Mouse (Mus musculus): Measurements from ENCODE around the gene Galnt17. TPM values are rescaled to one million over a fixed set of nuclear protein-coding genes. Genes with fewer than 3 reads are reported as not detected.

Gene Galnt17
- polyA plus RNA-seq, 1 experiment from 2014 or later, result 4.7 TPM

- Histone ChIP-seq H3K4me1 (no peaks in the 10 kb centered on the region), H3K27me3 (no peaks in the 10 kb centered on the region), H3K9me3 (no peaks in the 10 kb centered on the region), H3K9ac (no peak overlapping the region), H3K4me3 (no peak overlapping the region), H3K27ac (no peak overlapping the region), H3K36me3 (no peaks in the 10 kb centered on the region), H3K4me2 (no peak overlapping the region)
- 94% methylated on average over 3 of the region's 3 CpGs for WGBS
- no peak for ATAC-seq (ENCODE audit: insufficient number of reproducible peaks, low FRiP score, low TSS enrichment, low read depth)
Measured at GRCm38 (mm10) chr5:131239813-131240212, 68.5 kb downstream of the Galnt17 start.

GRCm38 (mm10) chr5:131236906-131237305 is 71.4 kb downstream of the Galnt17 start:
- H3K27me3 ChIP-seq, result no peaks in the 10 kb centered on the region
- 33% methylated on average over 8 of the region's 8 CpGs for WGBS
- no peak overlapping the region for H3K4me2 ChIP-seq
- H3K9ac ChIP-seq, result no peak overlapping the region
- H3K27ac ChIP-seq, result no peak overlapping the region
- ATAC-seq (ENCODE audit: insufficient number of reproducible peaks, low FRiP score, low TSS enrichment, low read depth), result no peak
- H3K36me3 ChIP-seq, result no peaks in the 10 kb centered on the region
- H3K4me3 ChIP-seq, result no peak overlapping the region
- H3K9me3 ChIP-seq, result no peaks in the 10 kb centered on the region
- no peaks in the 10 kb centered on the region for H3K4me1 ChIP-seq

DNA sequence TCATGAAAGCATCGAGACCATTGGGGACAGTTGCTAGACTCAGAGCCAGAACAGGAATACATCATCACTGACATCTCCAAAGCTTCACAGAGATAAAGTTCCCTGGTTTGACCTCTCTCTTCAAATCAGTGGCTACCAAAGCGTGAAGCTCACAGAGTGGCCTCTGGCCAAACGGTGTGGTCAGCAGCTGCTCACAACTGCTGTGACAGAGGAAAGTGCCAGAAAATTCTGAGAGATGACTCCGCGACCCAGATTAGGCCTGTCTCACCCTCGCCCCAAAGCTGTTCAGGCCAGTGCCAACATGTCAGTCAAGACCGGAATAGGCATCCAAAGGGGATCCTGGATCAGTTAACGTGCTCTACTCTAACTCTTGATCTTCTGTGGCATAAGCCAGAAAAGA is 74.5 kb downstream of the Galnt17 start:
- Histone ChIP-seq H3K27me3 (no peaks in the 10 kb centered on the region), H3K4me1 (no peaks in the 10 kb centered on the region; the same call in 1 of the 2 replicates), H3K9ac (no peak overlapping the region), H3K4me3 (no peak overlapping the region), H3K4me2 (no peak overlapping the region), H3K9me3 (no peaks in the 10 kb centered on the region), H3K36me3 (no peaks in the 10 kb centered on the region), H3K27ac (no peak overlapping the region)
- no peak for ATAC-seq (ENCODE audit: insufficient number of reproducible peaks, low FRiP score, low TSS enrichment, low read depth)
- WGBS, result 85% methylated on average over 8 of the region's 8 CpGs

GRCm38 (mm10) chr5:131231060-131231459 is 77.2 kb downstream of the Galnt17 start:
- Histone ChIP-seq H3K4me2 (no peak overlapping the region), H3K36me3 (no peaks in the 10 kb centered on the region), H3K27me3 (no peaks in the 10 kb centered on the region), H3K9ac (no peak overlapping the region), H3K4me1 (no peaks in the 10 kb centered on the region; the same call in 1 of the 2 replicates), H3K27ac (no peak overlapping the region), H3K4me3 (no peak overlapping the region), H3K9me3 (no peaks in the 10 kb centered on the region)
- WGBS, result 76% methylated on average over 11 of the region's 11 CpGs
- no peak for ATAC-seq (ENCODE audit: insufficient number of reproducible peaks, low FRiP score, low TSS enrichment, low read depth)

GRCm38 (mm10) chr5:131229744-131230143 is 78.6 kb downstream of the Galnt17 start:
- no peak overlapping the region for H3K27ac ChIP-seq
- 63% methylated on average over 10 of the region's 10 CpGs for WGBS

GRCm38 (mm10) chr5:131223416-131223815 is 84.9 kb downstream of the Galnt17 start:
- no peaks in the 10 kb centered on the region for H3K27me3 ChIP-seq
- 43% methylated on average over 1 of the region's 1 CpGs for WGBS
- no peaks in the 10 kb centered on the region for H3K36me3 ChIP-seq
- no peak overlapping the region for H3K9ac ChIP-seq
- H3K4me3 ChIP-seq, result no peak overlapping the region
- no peak for ATAC-seq (ENCODE audit: insufficient number of reproducible peaks, low FRiP score, low TSS enrichment, low read depth)
- 0 out of 2 replicates have a peak, but pooled peaks cover 6% of the 10 kb centered on the region for H3K4me1 ChIP-seq
- H3K9me3 ChIP-seq, result no peaks in the 10 kb centered on the region
- no peak overlapping the region for H3K4me2 ChIP-seq
- H3K27ac ChIP-seq, result no peak overlapping the region

More at GRCm38 (mm10) chr5:131229744-131230143, 78.6 kb downstream of the Galnt17 start:
- H3K4me2 ChIP-seq, result no peak overlapping the region
- H3K36me3 ChIP-seq, result no peaks in the 10 kb centered on the region
- no peaks in the 10 kb centered on the region; the same call in 1 of the 2 replicates for H3K4me1 ChIP-seq
- no peak overlapping the region for H3K9ac ChIP-seq
- no peaks in the 10 kb centered on the region for H3K9me3 ChIP-seq
- no peak overlapping the region for H3K4me3 ChIP-seq
- no peak for ATAC-seq (ENCODE audit: insufficient number of reproducible peaks, low FRiP score, low TSS enrichment, low read depth)
- H3K27me3 ChIP-seq, result no peaks in the 10 kb centered on the region

DNA sequence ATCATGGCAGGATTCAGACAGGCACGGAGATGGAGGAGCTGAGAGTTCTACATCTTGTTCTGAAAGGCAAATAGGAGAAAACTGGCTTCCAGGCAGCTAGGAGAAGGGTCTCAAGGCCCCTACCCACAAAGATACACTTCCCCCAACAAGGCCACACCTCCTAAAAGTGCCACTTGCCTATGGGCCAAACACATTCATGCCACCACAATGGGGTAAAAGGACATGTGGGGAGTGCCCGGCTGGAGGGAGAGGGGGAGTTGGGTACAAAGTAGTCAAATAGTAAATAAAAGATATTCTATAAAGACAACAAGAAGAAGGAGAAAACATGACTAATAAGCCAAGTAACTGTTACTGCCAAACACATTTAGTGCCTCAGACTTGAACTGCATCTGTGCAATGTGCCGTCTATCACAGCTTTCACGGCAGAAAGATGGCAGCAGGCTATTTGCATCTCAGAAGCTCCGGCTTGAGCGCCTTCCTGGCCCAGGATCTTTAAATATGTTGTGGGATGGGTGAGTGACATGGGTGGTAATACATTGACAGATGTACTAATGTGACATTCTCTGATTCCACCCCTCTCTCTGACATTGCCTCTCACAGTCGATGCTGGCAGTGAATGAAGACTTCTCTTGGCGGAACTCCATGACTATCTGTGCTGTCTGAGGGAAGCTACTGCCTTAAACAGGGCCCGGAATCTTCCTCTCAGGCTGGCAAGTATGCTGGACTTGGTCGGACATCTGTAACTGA is 85.6 kb downstream of the Galnt17 start:
- Histone ChIP-seq H3K4me2 (no peak overlapping the region), H3K4me3 (no peak overlapping the region)
- WGBS, result 82% methylated on average over 10 of the region's 10 CpGs

GRCm38 (mm10) chr5:131218221-131218620 is 90.1 kb downstream of the Galnt17 start:
- 0 out of 2 replicates have a peak, but pooled peaks cover 3% of the 10 kb centered on the region for H3K4me1 ChIP-seq
- no peak for ATAC-seq (ENCODE audit: insufficient number of reproducible peaks, low FRiP score, low TSS enrichment, low read depth)
- no peaks in the 10 kb centered on the region for H3K27me3 ChIP-seq
- WGBS, result 77% methylated on average over 3 of the region's 3 CpGs
- no peaks in the 10 kb centered on the region for H3K9me3 ChIP-seq
- no peak overlapping the region for H3K9ac ChIP-seq
- H3K4me2 ChIP-seq, result no peak overlapping the region
- H3K27ac ChIP-seq, result no peak overlapping the region
- H3K4me3 ChIP-seq, result no peak overlapping the region
- H3K36me3 ChIP-seq, result no peaks in the 10 kb centered on the region

More for the DNA sequence above, 85.6 kb downstream of the Galnt17 start:
- Histone ChIP-seq H3K27ac (no peak overlapping the region), H3K9me3 (no peaks in the 10 kb centered on the region), H3K9ac (no peak overlapping the region), H3K27me3 (no peaks in the 10 kb centered on the region), H3K4me1 (0 out of 2 replicates have a peak, but pooled peaks cover 6% of the 10 kb centered on the region), H3K36me3 (no peaks in the 10 kb centered on the region)
- no peak for ATAC-seq (ENCODE audit: insufficient number of reproducible peaks, low FRiP score, low TSS enrichment, low read depth)

DNA sequence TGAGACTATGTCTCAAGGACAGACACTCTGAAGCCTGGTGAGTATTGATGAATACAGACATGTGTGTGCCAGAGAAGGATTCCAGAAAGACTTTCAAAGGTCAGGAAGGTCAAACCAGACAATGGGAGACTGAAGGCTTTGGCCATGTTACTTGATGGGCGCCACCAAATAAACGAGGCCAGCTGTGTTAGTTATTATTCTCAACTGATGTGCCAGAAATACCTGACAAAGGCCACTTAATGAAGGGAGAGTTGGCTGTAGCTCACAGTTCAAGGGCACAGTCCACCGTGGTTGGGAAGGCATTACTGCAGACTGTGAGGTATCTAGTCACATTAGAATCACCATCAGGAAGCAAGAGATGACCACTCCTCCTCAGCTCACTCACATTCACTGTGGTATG is 96.7 kb downstream of the Galnt17 start:
- no peaks in the 10 kb centered on the region for H3K9me3 ChIP-seq
- WGBS, result 74% methylated on average over 3 of the region's 3 CpGs
- ATAC-seq (ENCODE audit: insufficient number of reproducible peaks, low FRiP score, low TSS enrichment, low read depth), result no peak

DNA sequence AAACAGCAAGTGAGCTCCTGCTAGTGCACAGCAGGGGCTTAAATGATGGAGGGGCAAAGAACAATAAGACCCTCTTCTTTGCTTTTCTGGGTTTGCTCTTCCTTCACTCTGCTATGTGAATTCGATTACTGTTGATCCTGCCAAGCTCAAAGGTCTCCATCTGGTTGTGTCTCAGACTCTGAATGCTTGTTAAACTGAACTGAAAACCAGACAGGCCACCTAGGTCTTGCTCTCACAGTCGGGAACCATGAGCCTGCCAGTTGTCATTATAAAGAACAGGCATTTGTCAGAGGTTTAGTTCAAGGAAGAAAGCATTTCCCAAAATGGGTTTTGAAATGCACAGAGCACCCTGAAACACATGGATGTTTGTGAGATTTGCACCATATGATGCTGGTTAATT is 107.2 kb downstream of the Galnt17 start:
- Histone ChIP-seq H3K27me3 (no peaks in the 10 kb centered on the region), H3K9ac (no peak overlapping the region), H3K4me1 (no peaks in the 10 kb centered on the region), H3K4me3 (no peak overlapping the region), H3K9me3 (no peaks in the 10 kb centered on the region), H3K27ac (no peak overlapping the region), H3K4me2 (no peak overlapping the region), H3K36me3 (no peaks in the 10 kb centered on the region)
- ATAC-seq (ENCODE audit: insufficient number of reproducible peaks, low FRiP score, low TSS enrichment, low read depth), result no peak
- WGBS, result 47% methylated on average over 2 of the region's 2 CpGs

More for the DNA sequence above, 96.7 kb downstream of the Galnt17 start:
- Histone ChIP-seq H3K27me3 (no peaks in the 10 kb centered on the region), H3K4me3 (no peak overlapping the region), H3K4me2 (no peak overlapping the region), H3K27ac (no peak overlapping the region), H3K4me1 (no peaks in the 10 kb centered on the region), H3K9ac (no peak overlapping the region), H3K36me3 (no peaks in the 10 kb centered on the region)

DNA sequence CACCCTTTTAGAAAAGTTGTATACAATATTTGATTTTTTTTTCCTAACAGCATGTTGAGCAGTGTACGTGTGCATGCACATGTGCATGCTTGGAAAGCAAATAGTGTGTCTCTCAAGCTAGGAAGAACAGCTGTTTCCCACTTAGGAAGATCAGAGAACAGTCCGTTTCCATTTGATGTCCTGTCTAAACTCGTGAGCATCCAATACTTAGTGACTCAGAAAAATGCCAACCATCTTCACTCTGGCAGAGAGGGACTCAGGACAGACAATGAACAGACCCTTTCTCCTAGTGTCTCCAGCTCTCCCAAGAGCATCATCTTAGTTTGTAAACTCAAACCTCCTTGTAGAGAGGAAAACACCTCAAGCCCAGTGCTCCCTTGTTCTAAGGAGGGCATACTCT is 116.0 kb downstream of the Galnt17 start:
- Histone ChIP-seq H3K4me3 (no peak overlapping the region), H3K4me2 (no peak overlapping the region), H3K9me3 (no peaks in the 10 kb centered on the region), H3K4me1 (no peaks in the 10 kb centered on the region), H3K9ac (no peak overlapping the region), H3K36me3 (no peaks in the 10 kb centered on the region), H3K27me3 (no peaks in the 10 kb centered on the region), H3K27ac (no peak overlapping the region)
- WGBS, result 44% methylated on average over 3 of the region's 3 CpGs
- no peak for ATAC-seq (ENCODE audit: insufficient number of reproducible peaks, low FRiP score, low TSS enrichment, low read depth)

DNA sequence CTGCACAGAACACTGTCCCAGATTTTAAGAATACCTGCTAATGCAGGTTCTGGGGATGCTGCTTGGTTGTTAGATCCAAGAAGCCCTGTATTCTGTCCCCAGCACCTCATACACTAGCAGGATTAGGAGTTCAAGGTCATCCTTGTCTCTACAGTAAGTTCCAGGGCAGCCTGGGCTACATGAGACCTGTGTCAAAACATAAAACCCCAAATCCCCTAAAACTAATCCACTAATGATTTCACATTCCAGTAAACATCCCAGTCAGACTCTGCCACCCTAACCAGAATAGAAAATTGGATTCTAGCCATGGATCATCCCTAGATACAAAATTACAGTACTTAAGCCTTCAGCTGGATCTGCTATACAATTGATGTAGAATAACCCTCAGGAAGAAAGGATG is 123.7 kb downstream of the Galnt17 start:
- H3K4me1 ChIP-seq, result no peaks in the 10 kb centered on the region
- H3K4me3 ChIP-seq, result no peak overlapping the region
- no peaks in the 10 kb centered on the region for H3K9me3 ChIP-seq
- no peak overlapping the region for H3K4me2 ChIP-seq
- no peaks in the 10 kb centered on the region for H3K36me3 ChIP-seq
- ATAC-seq (ENCODE audit: insufficient number of reproducible peaks, low FRiP score, low TSS enrichment, low read depth), result no peak; the same call in 1 of the 2 replicates
- no peak overlapping the region for H3K9ac ChIP-seq
- no peaks in the 10 kb centered on the region for H3K27me3 ChIP-seq
- no peak overlapping the region for H3K27ac ChIP-seq

Data from limb, embryonic 15.5 days (tissue).